Mouse (Mus musculus): Measurements from ENCODE around the gene Porcn.

The Porcn gene

GRCm38 (mm10) chrX:8206694-8207197 lies 421 bp upstream of the Porcn start:
- DNase-seq (ENCODE audit: low spot score): no peak

DNA sequence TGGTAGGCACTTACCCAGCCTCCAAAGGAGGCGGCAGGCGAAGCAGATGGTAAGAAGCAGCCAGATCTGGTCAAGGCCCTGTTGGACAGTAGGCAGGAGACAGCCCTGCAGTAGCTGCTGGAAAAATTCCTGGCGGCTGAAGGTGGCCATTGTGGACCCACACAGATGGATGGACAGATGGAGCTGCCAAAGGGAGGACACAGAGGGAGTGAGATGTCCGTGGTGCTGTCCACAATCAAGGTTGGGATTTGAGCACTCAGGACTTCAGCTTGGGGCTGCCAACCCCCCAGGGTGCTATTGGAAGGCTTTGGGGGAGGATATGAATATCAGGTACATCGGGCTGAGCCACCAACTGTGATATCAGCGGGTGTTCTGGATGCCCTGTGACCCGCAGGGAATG lies 774 bp downstream of the Porcn start:
- no peak for DNase-seq (ENCODE audit: low spot score)

GRCm38 (mm10) chrX:8205088-8205487 lies 1.2 kb downstream of the Porcn start:
- no peak for DNase-seq (ENCODE audit: low spot score)

DNA sequence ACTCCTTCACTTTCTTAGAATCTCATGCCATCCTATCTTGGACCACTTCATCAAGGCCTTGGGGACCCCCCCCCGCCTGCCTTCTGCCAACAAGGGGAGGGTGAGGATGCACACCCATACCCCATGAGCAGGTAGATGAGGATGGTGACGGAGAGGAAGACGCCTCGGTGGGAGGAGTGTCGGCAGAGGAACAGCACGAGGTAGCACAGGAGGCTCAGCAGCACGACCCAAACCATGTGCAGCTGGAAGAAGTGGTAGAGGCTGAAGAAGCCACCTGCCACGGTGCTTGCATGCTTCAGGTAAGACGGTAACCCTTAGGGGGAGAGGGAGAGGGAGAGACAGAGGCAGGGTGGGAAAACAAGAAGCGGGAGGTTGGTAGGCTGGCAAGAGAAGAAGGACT lies 2.2 kb downstream of the Porcn start:
- no peak for DNase-seq (ENCODE audit: low spot score)

- no peak for DNase-seq (ENCODE audit: low spot score)
Observed at GRCm38 (mm10) chrX:8203105-8203504, 3.2 kb downstream of the Porcn start.

GRCm38 (mm10) chrX:8193419-8193723 lies 13.0 kb downstream of the Porcn start, which contains the start of gene Ebp:
TSS of gene Ebp (minus strand) at chrX:8193512.
- no peak for DNase-seq (ENCODE audit: low spot score)

DNA sequence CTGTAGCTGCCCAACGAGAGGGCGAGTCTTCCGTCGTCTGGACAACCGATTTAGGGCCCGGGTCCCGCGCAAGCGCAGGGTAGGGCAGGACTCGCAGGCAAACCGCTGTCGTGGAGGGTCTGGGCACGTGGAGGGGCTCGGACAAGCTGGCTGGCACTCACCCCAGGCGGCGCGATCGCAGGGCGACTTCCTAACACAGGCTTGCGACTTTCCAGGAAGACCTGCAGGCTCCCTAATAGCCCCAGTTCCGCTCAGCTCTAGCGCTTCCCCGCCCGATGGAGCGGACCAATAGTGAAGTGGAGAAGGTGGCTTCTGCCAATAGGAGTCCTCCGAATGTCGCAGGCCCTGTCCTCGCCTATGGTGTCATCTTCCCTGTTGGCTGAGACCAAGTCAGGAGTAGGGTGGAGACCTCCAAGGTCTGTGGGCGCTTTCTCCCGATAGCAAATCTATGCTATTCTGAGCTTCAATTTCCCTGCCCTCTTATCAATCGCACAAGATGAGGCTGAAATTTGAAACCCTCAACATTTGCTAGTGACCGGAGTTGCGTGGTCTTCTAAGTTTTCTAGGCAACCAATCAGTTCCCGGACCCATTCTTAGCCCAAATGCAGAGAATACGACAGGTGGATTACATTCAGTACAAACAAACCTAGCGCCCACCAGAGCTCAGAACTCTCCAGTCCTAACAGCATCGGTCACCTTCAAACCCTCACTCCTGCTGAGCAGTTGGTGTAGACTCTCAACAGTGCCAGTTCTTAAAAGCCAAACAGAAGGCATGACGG lies 13.5 kb downstream of the Porcn start:
- peak; percentile 74 for DNase-seq (ENCODE audit: low spot score)

- DNase-seq (ENCODE audit: low spot score): no peak
Observed at GRCm38 (mm10) chrX:8192126-8192639, 14.1 kb downstream of the Porcn start.

DNA sequence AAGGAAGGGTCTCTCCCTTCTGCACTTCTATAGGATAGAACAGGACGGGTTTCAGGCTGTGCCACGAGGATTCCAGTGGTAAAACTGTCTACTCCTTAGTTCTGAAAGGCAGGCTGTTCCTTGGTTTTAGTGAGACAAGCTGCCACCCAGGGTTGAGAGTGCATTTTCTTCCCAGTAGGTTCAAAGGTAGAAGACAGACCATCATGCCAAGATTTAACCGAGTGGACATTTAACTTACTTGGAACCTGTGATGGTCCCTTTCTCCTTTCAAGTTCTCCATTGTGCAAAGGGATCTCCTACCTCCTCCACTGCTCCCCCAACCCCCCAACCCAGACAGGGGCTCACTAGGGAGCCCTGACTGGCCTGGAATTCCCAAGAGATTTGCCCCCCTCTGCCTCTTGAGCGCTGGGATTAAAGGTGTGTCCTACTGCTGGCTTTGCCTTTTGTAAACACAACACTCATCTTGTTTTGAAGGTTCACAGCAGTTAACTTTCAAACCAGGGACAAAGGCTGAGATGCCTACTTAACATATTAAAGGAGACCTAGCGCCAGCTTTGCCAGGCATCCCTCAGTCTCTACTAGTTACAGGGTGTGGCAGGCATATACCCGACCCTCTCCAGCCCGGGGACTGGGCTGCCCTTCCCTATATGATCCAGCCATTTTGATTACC lies 23.3 kb downstream of the Porcn start:
- no peak for DNase-seq (ENCODE audit: low spot score)

DNA sequence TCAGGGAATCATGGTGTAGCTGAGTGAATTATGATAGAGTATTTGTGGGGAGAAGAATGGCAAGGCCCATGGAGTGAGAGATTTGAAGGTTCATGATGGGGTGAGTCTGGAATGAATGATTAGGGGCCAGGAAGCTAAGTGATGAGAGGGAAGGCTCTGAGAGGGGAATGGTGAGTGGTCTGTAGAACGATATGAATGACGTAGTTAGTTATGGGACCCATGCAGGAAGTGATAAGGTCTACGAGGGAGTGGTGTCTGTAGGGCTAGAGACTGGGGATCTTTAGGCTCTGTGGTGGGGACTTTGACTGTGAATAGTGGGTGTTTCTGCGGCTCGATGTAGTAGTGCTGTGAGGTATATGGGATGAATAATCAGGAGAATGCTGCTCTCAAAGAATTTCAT lies 26.7 kb downstream of the Porcn start:
- DNase-seq (ENCODE audit: low spot score): no peak

DNA sequence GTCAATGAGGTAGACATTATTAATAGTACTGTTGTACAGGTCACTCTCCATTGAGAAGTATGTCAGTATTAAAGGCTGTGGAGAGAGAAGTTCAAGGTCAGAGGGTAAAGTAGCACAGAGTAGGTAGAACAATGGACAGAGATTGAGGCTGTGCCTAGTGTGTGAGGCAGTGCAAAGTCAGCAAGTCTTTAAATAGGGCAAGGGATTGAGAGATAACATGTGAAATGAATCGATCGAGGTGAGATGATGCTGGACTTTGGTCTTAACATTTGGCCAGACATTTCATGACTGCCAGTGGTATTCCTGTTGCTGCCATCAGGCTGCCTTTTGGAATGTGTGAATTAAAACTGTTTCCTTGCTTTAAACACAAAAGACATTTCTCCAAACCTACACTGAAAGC lies 27.5 kb downstream of the Porcn start:
- no peak for DNase-seq (ENCODE audit: low spot score)

- peak; percentile 80 for DNase-seq (ENCODE audit: low spot score)
Observed at GRCm38 (mm10) chrX:8175504-8176385, 30.6 kb downstream of the Porcn start, which contains the start of gene Tbc1d25. TSS of gene Tbc1d25 (minus strand) at chrX:8176181.

DNA sequence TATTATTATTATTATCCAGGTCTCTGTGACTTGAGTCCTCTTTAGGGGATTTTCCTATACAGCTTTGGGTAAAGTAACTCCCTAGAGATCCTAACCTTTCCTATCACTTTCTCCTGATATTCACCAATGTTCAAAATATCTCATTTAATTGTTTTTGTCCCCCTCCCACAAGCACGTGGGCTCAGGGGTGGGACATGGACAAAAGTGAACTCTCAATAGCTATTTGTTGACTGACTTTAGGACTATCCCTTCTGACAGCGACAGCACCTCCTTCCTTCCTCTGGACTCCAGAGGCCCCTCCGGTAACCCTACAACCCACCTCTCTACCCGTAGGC lies 31.2 kb downstream of the Porcn start:
- DNase-seq (ENCODE audit: low spot score): no peak

DNA sequence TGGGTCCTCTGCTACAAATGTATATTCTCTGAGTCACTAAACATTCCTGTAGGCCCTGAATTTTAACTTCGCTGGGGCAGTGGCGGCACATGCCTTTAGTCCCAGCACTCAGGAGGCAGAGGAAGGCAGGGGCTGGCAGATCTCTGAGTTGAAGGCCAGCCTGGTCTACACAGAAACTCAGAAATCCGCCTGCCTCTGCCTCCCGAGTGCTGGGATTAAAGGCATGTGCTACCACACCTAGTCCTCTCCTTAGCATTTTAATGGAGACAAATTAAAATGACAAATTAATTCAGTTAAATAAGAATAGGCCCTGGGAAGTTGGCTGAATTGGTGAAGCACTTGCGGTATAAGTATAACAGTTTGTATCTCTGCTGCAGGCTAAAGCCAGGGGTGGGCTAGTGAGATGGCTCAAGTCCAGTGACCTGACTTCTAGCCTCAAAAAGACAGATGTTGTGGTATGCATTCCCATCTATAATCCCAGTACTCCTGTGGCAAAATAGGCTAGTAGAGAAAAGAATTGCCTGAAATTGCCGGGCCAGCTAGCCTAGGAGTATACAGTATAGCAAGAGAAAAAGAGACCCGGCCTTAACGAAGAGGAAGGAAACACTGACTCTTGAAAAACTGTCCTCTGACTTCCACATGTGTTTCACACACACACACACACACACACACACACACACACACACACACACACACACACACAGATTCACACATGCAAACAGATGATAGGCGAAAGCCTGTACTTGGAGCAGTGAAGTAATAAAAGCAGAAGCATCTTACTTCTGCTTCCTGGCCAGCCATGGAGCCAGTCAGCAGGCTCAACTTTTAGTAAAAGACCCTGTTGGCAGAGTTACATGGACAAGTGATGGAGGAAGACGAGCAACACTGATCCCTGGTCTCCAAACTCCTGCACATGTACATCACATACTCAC lies 38.3 kb downstream of the Porcn start:
- no peak for DNase-seq (ENCODE audit: low spot score)

DNA sequence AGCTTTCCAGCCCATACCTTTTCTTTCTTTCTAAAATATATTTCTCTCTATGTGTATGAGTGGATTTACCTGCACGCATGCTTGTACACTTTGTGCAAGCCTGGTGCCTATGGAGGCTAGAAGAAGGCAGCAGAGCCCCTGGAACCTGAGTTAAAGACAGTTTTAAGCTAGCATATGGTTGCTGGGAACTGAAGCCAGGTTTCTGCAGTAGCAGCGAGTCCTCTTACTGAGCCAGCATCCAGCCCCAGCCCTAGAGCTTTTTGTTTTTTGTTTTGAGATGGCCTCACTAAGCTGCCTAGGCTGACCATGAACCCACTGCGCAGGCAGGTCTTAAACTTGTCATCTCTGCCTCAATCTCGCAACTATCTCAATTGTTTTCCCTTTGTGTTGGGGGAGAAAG lies 41.9 kb downstream of the Porcn start:
- DNase-seq (ENCODE audit: low spot score): no peak

DNA sequence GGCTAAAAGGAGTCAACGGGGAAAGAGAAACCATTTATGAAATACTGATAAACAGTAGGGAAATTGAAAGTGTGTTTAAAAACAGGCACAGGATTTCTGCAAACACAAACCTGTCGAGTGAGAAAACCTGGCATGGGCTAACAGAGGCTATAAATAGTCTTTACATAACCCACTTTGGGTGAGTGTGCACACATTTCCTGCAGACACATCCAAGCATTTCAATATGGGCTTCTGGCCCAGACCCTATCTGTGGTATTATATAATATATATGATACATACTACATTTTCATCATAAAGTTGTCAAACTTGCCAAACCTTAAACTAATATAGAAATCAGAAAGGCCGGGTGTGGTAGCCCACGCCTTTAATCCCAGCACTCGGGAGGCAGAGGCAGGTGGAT lies 43.2 kb downstream of the Porcn start:
- no peak for DNase-seq (ENCODE audit: low spot score)

- DNase-seq (ENCODE audit: low spot score): peak; percentile 79
Observed at GRCm38 (mm10) chrX:8145153-8145991, 61.0 kb downstream of the Porcn start, which contains the start of gene Rbm3. TSS of gene Rbm3 (minus strand) at chrX:8145880.
